Mouse (Mus musculus): ENCODE results near the gene Yy1.

DNA sequence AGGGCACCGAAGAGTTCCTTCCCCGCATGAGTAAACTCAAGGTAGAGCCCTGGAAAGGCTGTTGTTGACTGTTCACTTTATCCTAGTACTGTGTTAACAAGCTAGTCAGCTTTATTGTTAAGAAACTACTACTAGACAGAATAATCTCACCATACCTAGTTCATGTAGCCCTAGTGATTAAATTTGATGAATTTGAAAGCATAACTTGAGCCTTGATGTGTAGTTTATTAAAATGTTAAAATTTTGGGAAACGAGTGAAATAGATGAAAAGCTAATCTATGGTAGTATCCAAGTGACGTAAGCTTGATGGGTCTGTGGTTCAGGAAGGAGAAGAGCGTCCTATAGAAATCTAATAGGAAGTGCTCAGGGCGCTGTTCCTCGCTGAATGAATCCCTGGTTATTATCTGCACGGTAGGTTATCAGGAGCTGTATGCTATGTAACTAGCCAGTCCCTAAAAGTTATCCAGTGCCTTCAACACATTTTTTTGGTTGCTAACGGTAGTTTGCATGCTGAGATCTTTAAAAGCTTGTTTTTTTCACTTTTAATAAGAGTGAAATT, 2.3 kb downstream of the Yy1 start:
- TF ChIP-seq POLR2A (IDR thresholded peaks at IDR 0.05; ENCODE audit: low read depth, low read length) (no peak), CTCF (conservative IDR thresholded peaks at IDR 0.05; ENCODE audit: insufficient read depth, insufficient read length, low read depth, low read length) (no peak)
